Mouse (Mus musculus) inflammation-experienced regulatory T-cells, adult 6 months (primary cell): ENCODE results near the gene Fktn. TPM values are rescaled to one million over a fixed set of nuclear protein-coding genes. Genes with fewer than 3 reads are reported as not detected.
A peak's percentile ranks its signal among the peaks of the same experiment; 100 is the strongest.
"Not testable (repeated sequence)": the region's sequence is repeated elsewhere in the genome, so short reads cannot be mapped to it uniquely, and the experiment has no call there.

ENCODE experiments used
- ATAC-seq: one replicate; pipeline ENCODE4 v1.8.0; 2017
- polyA plus RNA-seq, 3 experiments: library from polyadenylated mRNA; unstranded; fragments of 100-300 nt; shearing (Covaris generic); gene quantifications; one replicate each; pipeline ENCODE4 v1.2.1; 2017

Fktn gene
- polyA plus RNA-seq, 3 experiments from 2014 or later: 2.3 to 5.0 (median 4.7) TPM

GRCm38 (mm10) chr4:53772004-53772403 is 58.2 kb downstream of the Fktn start:
- no peak for ATAC-seq

- no peak for ATAC-seq
Observed at GRCm38 (mm10) chr4:53773911-53774310, 60.1 kb downstream of the Fktn start.

- no peak for ATAC-seq
Observed at GRCm38 (mm10) chr4:53781396-53781795, 67.6 kb downstream of the Fktn start.

- ATAC-seq: peak; percentile 57
Observed at GRCm38 (mm10) chr4:53782216-53783070, 68.6 kb downstream of the Fktn start.

- peak; percentile 51 for ATAC-seq
Observed at GRCm38 (mm10) chr4:53785746-53786398, 72.1 kb downstream of the Fktn start.

- no peak for ATAC-seq
Observed at GRCm38 (mm10) chr4:53786851-53787250, 73.1 kb downstream of the Fktn start.

- no peak for ATAC-seq
Observed at GRCm38 (mm10) chr4:53789346-53789745, 75.5 kb downstream of the Fktn start.

- no peak for ATAC-seq
Observed at GRCm38 (mm10) chr4:53794257-53794966, 80.6 kb downstream of the Fktn start.

GRCm38 (mm10) chr4:53795086-53795485 is 81.3 kb downstream of the Fktn start:
- no peak for ATAC-seq

- ATAC-seq: no peak
Observed at GRCm38 (mm10) chr4:53795706-53796105, 81.9 kb downstream of the Fktn start.

- ATAC-seq: no peak
Observed at GRCm38 (mm10) chr4:53796865-53797772, 83.3 kb downstream of the Fktn start.

- ATAC-seq: no peak
Observed at GRCm38 (mm10) chr4:53798896-53799676, 85.3 kb downstream of the Fktn start.

GRCm38 (mm10) chr4:53799753-53800152 is 86.0 kb downstream of the Fktn start:
- no peak for ATAC-seq

- not testable (repeated sequence) for ATAC-seq
Observed at GRCm38 (mm10) chr4:53803674-53804073, 89.9 kb downstream of the Fktn start.

- not testable (repeated sequence) for ATAC-seq
Observed at GRCm38 (mm10) chr4:53806428-53806827, 92.6 kb downstream of the Fktn start.

GRCm38 (mm10) chr4:53818320-53818719 is 104.5 kb downstream of the Fktn start:
- ATAC-seq: no peak

- ATAC-seq: no peak
Observed at GRCm38 (mm10) chr4:53823697-53824096, 109.9 kb downstream of the Fktn start.

GRCm38 (mm10) chr4:53824831-53825230 is 111.0 kb downstream of the Fktn start:
- ATAC-seq: no peak

- ATAC-seq: peak; percentile 77
Observed at GRCm38 (mm10) chr4:53825821-53826605, 112.2 kb downstream of the Fktn start, which contains the start of gene Tmem38b. Gene Tmem38b, plus strand, starts transcription at chr4:53826045.

GRCm38 (mm10) chr4:53826641-53827248 is 112.9 kb downstream of the Fktn start:
- ATAC-seq: peak; percentile 11
